Mouse (Mus musculus) liver, adult 2 months (tissue): ENCODE data around the gene Coq10a.

Experiments used
- CTCF ChIP-seq: fragments of 200-500 bp; IDR thresholded peaks from 2 replicates; pipeline ENCODE4 v1.5.1; 2011; ENCODE audit warnings: low read depth, low read length, control low read depth
- POLR2A ChIP-seq: fragments of 200-500 bp; IDR thresholded peaks from 2 replicates; pipeline ENCODE4 v1.6.1; 2011; ENCODE audit warnings: low read length, control low read depth; ENCODE audit not compliant: insufficient read depth; ENCODE audit errors: extremely low read depth

- TF ChIP-seq CTCF, result no peak
- TF ChIP-seq POLR2A, result no peak
These were observed 53.2 kb downstream of the Coq10a start for GRCm38 (mm10) chr10:128315578-128315977.
